Mouse (Mus musculus): Measurements from ENCODE around the gene Wnt7b.

Wnt7b gene

GRCm38 (mm10) chr15:85507370-85508014 is 74.8 kb downstream of the Wnt7b start:
- DNase-seq (ENCODE audit: low spot score), result no peak

DNA sequence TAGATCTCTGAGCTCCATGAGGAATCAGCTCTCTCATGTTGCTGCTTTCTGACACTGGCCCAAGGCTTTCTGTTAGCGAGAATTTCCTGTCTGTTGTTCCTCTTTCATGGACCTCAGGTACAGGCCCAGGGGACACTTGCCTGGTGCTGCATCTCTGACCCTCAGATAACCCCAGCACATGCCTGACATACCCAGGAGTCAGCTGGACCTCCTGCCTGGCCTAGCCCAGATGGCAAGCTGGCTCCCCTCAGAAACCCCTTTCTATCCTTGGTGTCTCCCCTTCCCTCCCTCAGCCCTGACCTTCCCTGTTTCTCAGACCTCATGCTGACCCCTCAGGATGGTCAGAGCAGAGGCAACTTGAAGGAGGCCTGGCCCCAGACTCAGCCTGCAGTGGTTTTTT is 75.6 kb downstream of the Wnt7b start:
- no peak for DNase-seq (ENCODE audit: low spot score)

GRCm38 (mm10) chr15:85505118-85505925 is 77.0 kb downstream of the Wnt7b start:
- no peak for DNase-seq (ENCODE audit: low spot score)

DNA sequence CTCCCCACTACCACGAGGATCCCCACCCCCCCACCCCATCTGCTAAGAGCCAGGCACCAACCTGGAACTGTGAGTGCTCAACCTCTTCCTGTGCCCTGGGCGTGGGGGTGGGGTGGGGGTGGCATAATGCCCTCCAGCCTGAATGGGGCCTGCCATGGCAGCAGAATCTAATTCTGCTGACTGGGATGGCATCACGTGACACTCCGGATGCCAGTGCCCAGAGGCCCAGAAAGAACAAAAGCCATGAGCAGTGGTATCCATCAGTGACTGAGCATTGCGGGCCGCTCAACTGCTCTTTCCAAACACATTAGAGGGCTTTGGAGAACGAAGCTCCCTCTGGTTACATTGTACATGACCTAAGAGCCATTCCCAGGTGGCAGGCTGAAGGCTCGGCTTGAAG is 79.1 kb downstream of the Wnt7b start, which contains the start of gene 7530416G11Rik:
7530416G11Rik (minus strand) TSS at position 101 of the 400 bp plus-strand sequence.
- no peak for DNase-seq (ENCODE audit: low spot score)

GRCm38 (mm10) chr15:85500267-85500666 is 82.0 kb downstream of the Wnt7b start:
- no peak for DNase-seq (ENCODE audit: low spot score)

GRCm38 (mm10) chr15:85497981-85498475 is 84.2 kb downstream of the Wnt7b start:
- no peak for DNase-seq (ENCODE audit: low spot score)

- no peak for DNase-seq (ENCODE audit: low spot score)
Measured at GRCm38 (mm10) chr15:85497548-85497947, 84.7 kb downstream of the Wnt7b start.

- DNase-seq (ENCODE audit: low spot score), result no peak
Measured at GRCm38 (mm10) chr15:85494163-85494621, 88.1 kb downstream of the Wnt7b start.

GRCm38 (mm10) chr15:85489751-85490150 is 92.5 kb downstream of the Wnt7b start:
- no peak for DNase-seq (ENCODE audit: low spot score)

DNA sequence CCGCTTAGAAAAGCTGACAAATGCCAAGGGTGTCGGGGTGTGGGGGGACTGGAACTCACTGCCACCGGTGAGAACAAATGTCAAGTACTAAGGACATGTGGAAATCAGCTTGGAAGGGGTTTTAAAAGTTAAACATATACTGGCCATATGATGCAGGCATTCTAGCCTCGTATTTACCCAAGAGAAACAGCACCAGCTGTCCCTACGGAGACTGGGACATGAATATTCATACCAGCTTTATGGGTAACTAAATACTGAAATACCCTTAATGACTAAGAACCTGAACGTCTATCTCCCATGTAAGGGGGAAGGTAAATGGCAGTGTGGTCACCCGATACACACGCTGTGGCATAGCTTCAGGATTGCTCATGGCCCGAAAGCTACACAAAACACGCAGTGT is 93.4 kb downstream of the Wnt7b start:
- DNase-seq (ENCODE audit: low spot score), result no peak
